Mouse (Mus musculus): ENCODE measurements around the gene Tshz3.

Gene Tshz3

GRCm38 (mm10) chr7:36784243-36784773 is 86.4 kb downstream of the Tshz3 start:
- DNase-seq (ENCODE audit: inconsistent ontology term): no peak

GRCm38 (mm10) chr7:36786713-36787421 is 88.9 kb downstream of the Tshz3 start:
- no peak for DNase-seq (ENCODE audit: inconsistent ontology term)

- no peak for DNase-seq (ENCODE audit: inconsistent ontology term)
These were observed 98.7 kb downstream of the Tshz3 start for GRCm38 (mm10) chr7:36796392-36797187.
